Mouse (Mus musculus) neural tube, embryonic 14.5 days (tissue): ENCODE measurements around the gene Cd320. TPM values are rescaled to one million over a fixed set of nuclear protein-coding genes. Genes with fewer than 3 reads are reported as not detected.

Experiments used
- ATAC-seq: fragments of 200-750 bp; cut with Nextera tagmentation; 2 replicates; pipeline ENCODE4 v1.8.0; 2017; ENCODE audit warnings: low read depth, mild to moderate bottlenecking, moderate TSS enrichment, moderate library complexity
- H3K27ac ChIP-seq: fragments of 300-500 bp; sonication (generic); 2 replicates; pipeline ENCODE4 v1.5.1; 2014; ENCODE audit warnings: low read depth, mild to moderate bottlenecking, control low read depth, low read length, moderate library complexity, mixed read lengths
- H3K27me3 ChIP-seq: fragments of 300-500 bp; sonication (generic); 2 replicates; pipeline ENCODE4 v1.6.1; 2014; ENCODE audit warnings: low read length; ENCODE audit not compliant: control insufficient read depth, insufficient read depth
- H3K36me3 ChIP-seq: fragments of 300-500 bp; sonication (generic); 2 replicates; pipeline ENCODE4 v1.6.1; 2014; ENCODE audit warnings: low read length, mixed read lengths; ENCODE audit not compliant: control insufficient read depth, insufficient read depth
- H3K4me1 ChIP-seq: fragments of 300-500 bp; sonication (generic); 2 replicates; pipeline ENCODE4 v1.6.1; 2014; ENCODE audit warnings: low read length; ENCODE audit not compliant: control insufficient read depth, insufficient read depth
- H3K4me2 ChIP-seq: fragments of 300-500 bp; sonication (generic); 2 replicates; pipeline ENCODE4 v1.6.1; 2014; ENCODE audit warnings: mild to moderate bottlenecking, low read depth, low read length, control low read depth
- H3K4me3 ChIP-seq: fragments of 300-500 bp; sonication (generic); 2 replicates; pipeline ENCODE4 v1.5.1; 2014; ENCODE audit warnings: low read depth, low read length, control low read depth, mixed read lengths
- H3K9ac ChIP-seq: fragments of 300-500 bp; sonication (generic); replicated peaks from 2 replicates; pipeline ENCODE4 v1.6.1; 2014; ENCODE audit warnings: low read depth, mild to moderate bottlenecking, control low read depth, low read length, mixed read lengths
- H3K9me3 ChIP-seq: fragments of 300-500 bp; sonication (generic); 2 replicates; pipeline ENCODE4 v1.6.1; 2016; ENCODE audit warnings: low read length; ENCODE audit not compliant: control insufficient read depth
- WGBS: fragments of 180-500 bp; shearing (Covaris S2); extraction: QIAGEN DNeasy Blood & Tissue Kit; methylation state at CpG from one replicate; pipeline ENCODE4 v1.1.7; 2014; 5-methylcytosine and 5-hydroxymethylcytosine counted together
- polyA plus RNA-seq: library from polyadenylated mRNA; unstranded; fragments of >200 nt; fragmentation: Nextera tagmentation; extraction: Ambion mirVana; gene quantifications from 2 replicates; pipeline ENCODE4 v1.2.1, GENCODE M21; 2014

The Cd320 gene
- polyA plus RNA-seq, 1 experiment from 2014 or later = 52.1 TPM

GRCm38 (mm10) chr17:33810334-33811141 lies 32.4 kb upstream of the Cd320 start, which contains the start of gene Kank3:
Kank3 (plus strand) TSS chr17:33810519.
- no peaks in the 10 kb centered on the region for H3K4me1 ChIP-seq
- H3K4me3 ChIP-seq = peak within 1 kb of the TSS; percentile 41
- H3K9me3 ChIP-seq = no peaks in the 10 kb centered on the region
- H3K4me2 ChIP-seq = peak within 1 kb of the TSS; percentile 66
- H3K27me3 ChIP-seq = 0 out of 2 replicates have a peak, but pooled peaks cover 4% of the 10 kb centered on the region
- H3K27ac ChIP-seq = no peak within 1 kb of the TSS
- 1% methylated on average over 36 of the region's 36 CpGs for WGBS
- ATAC-seq = peak; percentile 98
- H3K9ac ChIP-seq = peak within 1 kb of the TSS; percentile 56
- H3K36me3 ChIP-seq = no peaks in the 10 kb centered on the region

DNA sequence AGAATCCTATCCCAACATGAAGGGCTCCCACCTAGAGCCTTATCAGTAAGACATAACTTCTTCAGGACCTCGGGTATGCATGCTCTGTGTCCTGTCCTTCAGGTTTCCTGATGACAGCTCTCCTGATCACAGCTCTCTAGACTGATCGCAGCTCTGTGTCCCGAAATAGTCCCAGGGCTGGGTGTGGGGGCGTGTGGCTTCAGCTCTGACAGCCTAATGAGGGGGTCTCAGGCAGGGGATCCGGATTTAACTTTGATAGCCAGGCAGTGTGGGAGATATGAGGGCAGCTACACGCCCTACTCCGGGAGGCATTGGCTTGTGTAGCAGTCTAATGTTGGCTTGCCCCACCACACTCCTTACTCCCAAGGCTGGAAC lies 31.8 kb upstream of the Cd320 start:
- Histone ChIP-seq H3K36me3 (no peaks in the 10 kb centered on the region), H3K9ac (0 out of 2 replicates have a peak overlapping the region, but pooled peaks have one; percentile 25), H3K27ac (no peak overlapping the region), H3K4me1 (no peaks in the 10 kb centered on the region), H3K9me3 (no peaks in the 10 kb centered on the region), H3K4me3 (peak overlapping the region; percentile 41), H3K4me2 (peak overlapping the region; percentile 66), H3K27me3 (0 out of 2 replicates have a peak, but pooled peaks cover 4% of the 10 kb centered on the region)
- no peak for ATAC-seq
- WGBS = 24% methylated on average over 7 of the region's 7 CpGs

DNA sequence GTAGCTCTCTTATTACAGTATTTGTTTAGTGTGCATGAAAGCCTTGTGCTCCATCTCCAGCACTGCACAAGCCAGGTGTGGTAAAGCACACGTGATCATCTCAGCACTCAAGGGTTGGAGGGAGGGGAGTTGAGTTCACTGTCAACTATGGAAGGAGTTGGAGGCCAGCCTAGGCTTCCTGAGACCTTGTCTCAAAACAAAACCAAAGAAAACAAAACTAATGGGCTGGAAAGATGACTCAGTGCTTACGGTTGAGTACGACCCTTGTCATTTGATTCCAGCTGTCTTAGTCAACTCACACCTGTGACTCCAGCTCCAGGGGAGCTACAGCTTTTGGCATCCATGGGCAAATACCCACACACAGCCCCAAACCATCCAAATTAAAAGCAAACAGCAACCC lies 30.4 kb upstream of the Cd320 start:
- Histone ChIP-seq H3K27me3 (0 out of 2 replicates have a peak, but pooled peaks cover 4% of the 10 kb centered on the region), H3K27ac (no peak overlapping the region), H3K4me3 (no peak overlapping the region), H3K9me3 (no peaks in the 10 kb centered on the region), H3K9ac (no peak overlapping the region), H3K4me2 (no peak overlapping the region), H3K4me1 (0 out of 2 replicates have a peak, but pooled peaks cover 5% of the 10 kb centered on the region), H3K36me3 (no peaks in the 10 kb centered on the region)
- ATAC-seq = no peak
- 54% methylated on average over 3 of the region's 3 CpGs for WGBS

DNA sequence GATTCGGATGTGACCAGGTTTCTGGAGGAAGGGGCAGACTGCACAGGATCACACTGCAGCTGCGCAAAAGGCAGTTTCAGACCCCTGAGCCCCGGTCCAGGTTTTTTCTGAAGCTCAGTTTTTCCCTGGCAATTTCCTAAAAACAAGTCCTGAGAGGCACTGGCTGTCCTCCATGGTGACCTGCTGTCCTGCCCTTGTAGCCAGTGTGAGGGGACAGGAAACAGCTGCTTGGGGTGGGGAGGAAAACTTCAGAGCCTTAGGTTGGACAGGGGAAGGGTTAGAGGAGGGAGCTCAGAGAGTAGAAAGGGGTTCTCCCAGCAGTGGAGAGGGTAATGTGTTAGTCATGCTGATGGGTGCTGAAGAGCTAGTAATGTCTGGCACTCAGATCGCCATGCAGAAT lies 29.9 kb upstream of the Cd320 start:
- WGBS = 68% methylated on average over 4 of the region's 4 CpGs
- Histone ChIP-seq H3K4me1 (0 out of 2 replicates have a peak, but pooled peaks cover 8% of the 10 kb centered on the region), H3K36me3 (no peaks in the 10 kb centered on the region), H3K9me3 (no peaks in the 10 kb centered on the region), H3K27me3 (0 out of 2 replicates have a peak, but pooled peaks cover 4% of the 10 kb centered on the region), H3K27ac (no peak overlapping the region), H3K4me2 (no peak overlapping the region), H3K9ac (no peak overlapping the region), H3K4me3 (no peak overlapping the region)
- ATAC-seq = no peak

- no peaks in the 10 kb centered on the region for H3K9me3 ChIP-seq
- H3K27me3 ChIP-seq = 0 out of 2 replicates have a peak, but pooled peaks cover 4% of the 10 kb centered on the region
- no peak for ATAC-seq
- peaks cover 7% of the 10 kb centered on the region; the same call in 1 of the 2 replicates for H3K36me3 ChIP-seq
- no peak overlapping the region for H3K9ac ChIP-seq
- no peak overlapping the region for H3K4me2 ChIP-seq
- no peak overlapping the region for H3K27ac ChIP-seq
- 0 out of 2 replicates have a peak, but pooled peaks cover 13% of the 10 kb centered on the region for H3K4me1 ChIP-seq
- no peak overlapping the region for H3K4me3 ChIP-seq
- WGBS = 97% methylated on average over 5 of the region's 6 CpGs
These were observed 27.5 kb upstream of the Cd320 start for GRCm38 (mm10) chr17:33815399-33815798.

DNA sequence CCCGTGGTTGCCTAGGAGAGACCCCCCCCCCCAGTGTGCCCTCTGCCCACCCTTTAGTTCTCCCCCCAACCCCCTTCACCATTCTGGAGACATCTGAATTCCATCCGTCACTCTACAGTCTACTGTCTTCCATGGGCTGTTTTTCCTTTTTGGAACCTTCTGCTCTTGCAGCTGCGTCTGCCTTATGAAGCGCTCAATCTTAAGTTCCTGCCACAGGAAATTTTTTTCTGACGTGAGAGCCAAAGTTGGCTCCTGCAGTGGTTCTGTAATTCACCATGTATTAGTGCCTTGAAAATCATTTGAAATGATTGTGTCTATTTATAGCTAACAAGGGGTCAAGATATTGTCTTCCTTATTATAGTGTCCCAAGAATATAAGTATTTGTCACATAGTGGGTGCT lies 26.3 kb upstream of the Cd320 start:
- WGBS = 77% methylated on average over 5 of the region's 5 CpGs
- Histone ChIP-seq H3K4me1 (0 out of 2 replicates have a peak, but pooled peaks cover 13% of the 10 kb centered on the region), H3K36me3 (peaks cover 17% of the 10 kb centered on the region; the same call in 1 of the 2 replicates), H3K9ac (no peak overlapping the region), H3K9me3 (no peaks in the 10 kb centered on the region), H3K4me3 (peak overlapping the region; percentile 47), H3K4me2 (peak overlapping the region; percentile 92), H3K27ac (no peak overlapping the region), H3K27me3 (no peaks in the 10 kb centered on the region)
- no peak for ATAC-seq

- peak overlapping the region; percentile 92 for H3K4me2 ChIP-seq
- H3K36me3 ChIP-seq = peaks cover 24% of the 10 kb centered on the region; the same call in 1 of the 2 replicates
- peak overlapping the region; percentile 82 for H3K9ac ChIP-seq
- peaks cover 13% of the 10 kb centered on the region; the same call in 1 of the 2 replicates for H3K4me1 ChIP-seq
- ATAC-seq = peak; percentile 97
- H3K9me3 ChIP-seq = no peaks in the 10 kb centered on the region
- peak overlapping the region; percentile 83 for H3K27ac ChIP-seq
- H3K4me3 ChIP-seq = peak overlapping the region; percentile 47
- 1% methylated on average over 82 of the region's 89 CpGs for WGBS
- H3K27me3 ChIP-seq = no peaks in the 10 kb centered on the region
These were observed 25.5 kb upstream of the Cd320 start for GRCm38 (mm10) chr17:33817184-33817968.

- Histone ChIP-seq H3K4me2 (peak overlapping the region; percentile 92), H3K36me3 (peaks cover 28% of the 10 kb centered on the region; the same call in 1 of the 2 replicates), H3K27ac (peak overlapping the region; percentile 83), H3K4me1 (peaks cover 16% of the 10 kb centered on the region), H3K4me3 (peak overlapping the region; percentile 47), H3K9me3 (no peaks in the 10 kb centered on the region), H3K9ac (peak overlapping the region; percentile 82), H3K27me3 (no peaks in the 10 kb centered on the region)
- no peak; the same call in 1 of the 2 replicates for ATAC-seq
- 14% methylated on average over 33 of the region's 33 CpGs for WGBS
These were observed 24.8 kb upstream of the Cd320 start for GRCm38 (mm10) chr17:33817969-33818643.
